Mouse (Mus musculus) spleen, adult 18-20 months (tissue): ENCODE measurements at regions not wholly inside any gene's neighbourhood (a gene's known extent, or its start where the extent isn't known, plus 50 kb on each side); places are given as distances from the start of the nearest gene placed in this dataset.

Experiments
- DNase-seq, 2 experiments: peaks; one replicate each; pipeline ENCODE4 v3.0.0; 2022; ENCODE audit warnings: mixed read lengths in 2 of 2

GRCm38 (mm10) chr3:103465132-103465690, 109.8 kb upstream of the Syt6 start:
- DNase-seq = no peak

- no peak for DNase-seq
Measured at GRCm38 (mm10) chr3:103465948-103466347, 109.1 kb upstream of the Syt6 start.

GRCm38 (mm10) chr3:103470586-103471400, 104.2 kb upstream of the Syt6 start:
- DNase-seq = no peak

- DNase-seq = no peak
Measured at GRCm38 (mm10) chr3:103472598-103472997, 102.4 kb upstream of the Syt6 start.

GRCm38 (mm10) chr3:103473336-103473735, 101.7 kb upstream of the Syt6 start:
- DNase-seq = no peak

GRCm38 (mm10) chr3:103479845-103480543, 95.0 kb upstream of the Syt6 start:
- no peak for DNase-seq

- no peak for DNase-seq
Measured at GRCm38 (mm10) chr3:103480676-103481075, 94.4 kb upstream of the Syt6 start.

- DNase-seq = no peak
Measured at GRCm38 (mm10) chr3:103483316-103483715, 91.7 kb upstream of the Syt6 start.

- DNase-seq = no peak
Measured at GRCm38 (mm10) chr3:103483762-103484161, 91.3 kb upstream of the Syt6 start.

- no peak for DNase-seq
Measured at GRCm38 (mm10) chr3:103489786-103490185, 85.2 kb upstream of the Syt6 start.

- DNase-seq = no peak
Measured at GRCm38 (mm10) chr3:103490966-103491365, 84.1 kb upstream of the Syt6 start.

GRCm38 (mm10) chr3:103492211-103492610, 82.8 kb upstream of the Syt6 start:
- no peak for DNase-seq

- DNase-seq = no peak
Measured at GRCm38 (mm10) chr3:103493623-103494022, 81.4 kb upstream of the Syt6 start.

- no peak for DNase-seq
Measured at GRCm38 (mm10) chr3:103494043-103494442, 81.0 kb upstream of the Syt6 start.

- DNase-seq = no peak
Measured at GRCm38 (mm10) chr3:103496083-103496482, 78.9 kb upstream of the Syt6 start.

- no peak for DNase-seq
Measured at GRCm38 (mm10) chr3:103496683-103497082, 78.3 kb upstream of the Syt6 start.

GRCm38 (mm10) chr3:103497696-103498095, 77.3 kb upstream of the Syt6 start:
- DNase-seq = no peak

GRCm38 (mm10) chr3:103498458-103498857, 76.6 kb upstream of the Syt6 start:
- no peak for DNase-seq

GRCm38 (mm10) chr3:103499801-103500200, 75.2 kb upstream of the Syt6 start:
- DNase-seq = no peak

GRCm38 (mm10) chr3:103500366-103500765, 74.7 kb upstream of the Syt6 start:
- DNase-seq = no peak

GRCm38 (mm10) chr3:103504160-103504559, 70.9 kb upstream of the Syt6 start:
- no peak for DNase-seq

- no peak for DNase-seq
Measured at GRCm38 (mm10) chr3:103513411-103513810, 61.6 kb upstream of the Syt6 start.

- DNase-seq = no peak
Measured at GRCm38 (mm10) chr3:103514061-103514460, 61.0 kb upstream of the Syt6 start.

GRCm38 (mm10) chr3:103515946-103516345, 59.1 kb upstream of the Syt6 start:
- no peak for DNase-seq
